Mouse (Mus musculus) adrenal gland, postnatal 25 days (tissue): ENCODE results near the gene Mbnl2. TPM values are rescaled to one million over a fixed set of nuclear protein-coding genes. Genes with fewer than 3 reads are reported as not detected.
A peak's percentile ranks its signal among the peaks of the same experiment; 100 is the strongest.

Source experiments
- DNase-seq: peaks from one replicate; pipeline ENCODE4 v3.0.0; 2021; ENCODE audit warnings: mixed read lengths
- total RNA-seq: library from RNA; stranded (reverse); gene quantifications from 2 replicates; pipeline ENCODE4 v1.2.3, GENCODE M21; 2021

Gene Mbnl2
- total RNA-seq, 1 experiment from 2014 or later: 226 TPM

DNA sequence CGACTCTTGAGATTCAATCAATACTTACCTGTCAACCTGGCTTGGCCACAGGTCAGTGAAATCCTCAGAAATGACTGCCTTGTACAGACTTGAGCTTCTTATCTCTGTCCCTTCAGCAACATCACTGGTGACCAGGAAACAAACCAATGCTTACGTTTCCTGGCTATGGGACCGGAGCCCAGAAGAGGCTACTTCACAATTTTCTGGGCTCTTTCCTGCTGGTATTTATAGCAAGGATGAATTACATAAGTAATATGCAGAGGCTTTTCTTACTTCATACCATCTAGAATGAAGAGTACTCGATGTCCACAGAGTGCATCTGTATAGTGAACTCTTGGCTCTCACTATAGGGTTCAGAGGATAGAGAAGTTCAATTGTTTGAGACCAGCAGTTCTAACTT, 111.8 kb downstream of the Mbnl2 start:
- DNase-seq: no peak

- DNase-seq: peak; percentile 40
Observed at GRCm38 (mm10) chr14:120388818-120389691, 113.6 kb downstream of the Mbnl2 start.

GRCm38 (mm10) chr14:120390231-120390944, 114.9 kb downstream of the Mbnl2 start:
- DNase-seq: no peak

GRCm38 (mm10) chr14:120391701-120392100, 116.2 kb downstream of the Mbnl2 start:
- DNase-seq: no peak

GRCm38 (mm10) chr14:120392441-120392840, 117.0 kb downstream of the Mbnl2 start:
- no peak for DNase-seq

- DNase-seq: no peak
Observed at GRCm38 (mm10) chr14:120393441-120393840, 118.0 kb downstream of the Mbnl2 start.

DNA sequence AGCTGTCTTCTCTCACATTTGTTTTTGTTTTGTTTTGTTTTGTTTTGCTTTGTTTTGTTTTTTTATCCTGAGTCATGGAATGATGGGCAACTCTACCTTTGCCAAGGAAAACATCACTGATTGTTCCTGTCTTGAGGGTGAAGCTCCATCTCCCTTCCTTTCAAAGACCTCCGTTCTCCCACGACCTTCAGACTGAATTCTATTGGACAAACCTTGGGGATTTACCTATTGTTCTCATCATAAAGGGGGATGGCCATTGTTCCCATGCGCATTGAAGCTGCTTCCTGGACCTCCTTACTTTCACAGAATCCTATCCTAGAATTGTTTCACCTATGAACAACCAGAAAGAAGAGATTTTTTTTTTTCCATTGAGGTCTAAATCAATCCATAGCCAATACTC, 118.7 kb downstream of the Mbnl2 start:
- no peak for DNase-seq

DNA sequence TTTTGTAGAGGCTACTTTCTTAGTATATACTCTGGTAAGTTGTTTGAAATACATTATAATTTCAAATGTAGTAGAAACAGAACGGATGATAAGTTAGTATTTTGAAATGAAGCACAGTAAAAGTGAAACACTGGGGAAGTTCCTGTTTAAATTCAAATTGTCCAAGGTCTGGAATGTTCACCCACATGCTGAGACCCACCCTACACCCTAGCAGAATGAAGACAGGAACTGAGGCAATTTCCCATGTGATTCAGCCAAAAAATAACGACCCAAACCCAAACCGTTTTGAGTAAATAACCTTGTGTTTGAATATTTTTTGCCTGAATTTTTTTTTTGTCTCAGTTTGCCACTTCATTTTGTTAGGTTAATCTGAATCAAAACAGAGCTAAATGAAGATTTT, 119.4 kb downstream of the Mbnl2 start:
- DNase-seq: no peak

DNA sequence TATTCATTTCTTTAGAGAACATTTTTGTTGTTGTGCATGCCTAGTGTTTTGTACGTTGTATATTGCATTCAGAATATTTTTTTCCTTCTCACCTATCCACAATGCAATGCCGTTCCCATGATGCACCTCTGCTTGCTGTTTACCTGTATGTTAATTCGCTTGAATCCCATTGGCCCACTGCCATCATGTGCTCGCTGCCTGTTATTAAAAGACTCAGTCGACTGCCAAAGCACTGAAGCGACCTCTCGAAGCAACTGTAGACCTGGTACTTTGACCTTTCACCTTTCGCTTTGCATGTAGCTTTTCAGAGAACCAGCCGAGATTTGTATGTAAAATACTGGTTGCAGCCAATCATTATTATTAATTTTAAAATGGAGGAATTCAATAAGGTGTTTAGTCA, 120.0 kb downstream of the Mbnl2 start:
- no peak for DNase-seq

DNA sequence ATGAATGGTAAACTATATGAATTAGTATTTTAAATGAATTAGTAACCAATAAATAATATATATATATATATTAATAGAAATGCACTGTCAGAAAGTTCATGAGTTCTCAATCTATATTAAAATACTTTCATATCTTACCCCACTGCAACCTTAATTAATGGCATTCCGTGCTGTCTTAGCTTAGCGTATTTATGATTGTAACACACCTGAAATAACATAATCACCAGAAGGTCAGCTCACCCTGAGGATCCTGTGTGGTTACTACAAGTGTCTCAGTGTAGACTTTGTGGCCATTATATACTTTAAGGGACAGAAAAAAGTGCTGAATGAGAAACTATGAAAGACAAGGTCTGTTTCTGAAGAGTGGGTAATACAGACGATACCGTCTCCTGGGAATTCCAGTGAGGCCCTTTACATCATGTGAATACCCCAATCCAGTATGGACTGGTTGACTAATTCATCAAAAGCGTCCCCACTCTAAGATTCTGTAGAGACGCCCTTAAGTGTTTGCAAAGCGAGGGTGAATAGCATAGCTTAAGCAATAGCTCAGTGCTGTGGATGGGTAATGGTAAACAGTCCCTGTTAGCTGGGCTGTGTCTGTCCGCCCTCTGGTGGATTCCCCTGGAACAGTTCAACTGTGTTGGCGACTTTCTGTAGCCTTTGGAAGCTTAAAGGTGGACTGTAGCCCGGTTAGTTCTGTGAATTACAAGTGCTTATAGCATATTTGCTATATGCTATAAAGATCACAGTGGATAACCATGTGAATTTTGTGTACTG, 122.6 kb downstream of the Mbnl2 start:
- DNase-seq: peak; percentile 72

DNA sequence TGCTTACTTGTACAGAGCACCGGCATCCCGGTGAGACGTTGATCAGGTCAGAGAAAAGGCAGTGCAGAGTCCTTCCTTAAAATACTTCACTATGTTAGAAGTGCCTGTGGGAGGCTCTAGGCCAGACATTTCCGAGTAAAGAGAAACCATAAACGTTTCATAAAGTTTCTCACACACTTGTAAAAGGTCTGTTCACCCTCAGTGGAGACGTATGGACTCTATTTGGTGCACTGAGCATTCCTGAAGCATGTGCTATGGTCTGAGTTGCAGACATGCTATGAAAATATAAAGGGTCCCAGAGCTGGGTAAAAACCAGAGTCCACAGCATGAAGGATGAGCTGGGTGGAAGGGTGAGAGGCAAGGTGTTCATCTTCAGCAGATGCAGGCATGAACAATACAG, 124.1 kb downstream of the Mbnl2 start:
- DNase-seq: no peak

GRCm38 (mm10) chr14:120401158-120401557, 125.7 kb downstream of the Mbnl2 start:
- no peak for DNase-seq

GRCm38 (mm10) chr14:120402715-120403114, 127.2 kb downstream of the Mbnl2 start:
- no peak for DNase-seq

- DNase-seq: no peak
Observed at GRCm38 (mm10) chr14:120404364-120404763, 128.9 kb downstream of the Mbnl2 start.

DNA sequence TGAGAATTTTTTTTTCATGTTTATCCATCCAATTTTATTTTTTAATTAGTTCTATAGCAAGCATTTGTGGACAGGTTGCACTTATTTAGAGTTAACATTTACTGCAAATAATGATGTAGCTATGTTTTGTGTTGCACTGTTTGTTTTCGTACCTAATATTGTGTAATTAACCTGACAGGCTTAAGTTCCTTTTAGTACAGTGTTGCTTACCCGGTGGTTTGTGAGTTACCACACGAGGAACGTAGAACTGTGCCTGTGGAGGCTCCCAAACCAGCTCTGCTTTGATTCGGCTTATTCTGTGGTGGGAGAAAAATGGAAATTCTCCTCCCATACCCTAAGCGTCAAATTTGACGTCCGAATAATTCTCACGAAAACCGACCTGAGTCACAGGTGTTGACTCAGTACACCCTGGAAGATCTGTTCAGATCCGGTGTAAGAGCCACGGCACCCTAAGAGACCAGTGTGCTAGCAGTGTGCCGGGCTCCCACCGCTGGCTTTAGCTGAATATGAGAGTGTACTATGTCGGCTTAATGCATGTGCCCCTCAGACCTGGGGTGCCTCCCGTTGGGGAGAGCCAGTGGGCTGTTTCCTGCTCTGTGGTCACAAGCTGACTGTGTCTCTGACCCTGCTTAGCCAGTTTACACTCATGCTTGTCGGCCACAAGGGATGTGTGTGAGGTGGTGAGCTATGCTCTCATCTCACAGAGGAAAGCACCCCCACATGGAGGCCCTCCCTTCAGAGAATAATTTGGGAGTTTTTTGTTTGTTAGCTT, 129.5 kb downstream of the Mbnl2 start:
- DNase-seq: no peak

DNA sequence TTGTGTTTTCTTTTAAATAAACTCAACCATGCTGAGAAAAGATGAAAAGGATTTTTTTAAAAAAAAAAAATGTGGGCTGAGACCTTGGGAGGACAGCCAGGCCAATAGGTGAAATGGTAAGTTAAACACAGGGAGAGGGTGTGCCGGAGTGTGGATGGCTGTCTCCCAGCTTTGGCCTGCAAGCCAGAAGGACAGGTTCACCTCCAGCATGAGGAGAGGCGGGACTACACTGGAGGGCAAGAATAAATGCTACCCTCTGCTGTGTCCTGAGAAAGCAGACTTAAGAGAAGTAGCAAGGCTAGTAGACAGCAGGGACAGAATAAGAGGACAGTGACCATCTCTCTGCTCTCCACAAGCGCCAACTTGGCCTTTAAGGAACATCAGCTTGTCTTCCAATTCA, 130.1 kb downstream of the Mbnl2 start:
- DNase-seq: no peak

GRCm38 (mm10) chr14:120406271-120406670, 130.8 kb downstream of the Mbnl2 start:
- DNase-seq: no peak

DNA sequence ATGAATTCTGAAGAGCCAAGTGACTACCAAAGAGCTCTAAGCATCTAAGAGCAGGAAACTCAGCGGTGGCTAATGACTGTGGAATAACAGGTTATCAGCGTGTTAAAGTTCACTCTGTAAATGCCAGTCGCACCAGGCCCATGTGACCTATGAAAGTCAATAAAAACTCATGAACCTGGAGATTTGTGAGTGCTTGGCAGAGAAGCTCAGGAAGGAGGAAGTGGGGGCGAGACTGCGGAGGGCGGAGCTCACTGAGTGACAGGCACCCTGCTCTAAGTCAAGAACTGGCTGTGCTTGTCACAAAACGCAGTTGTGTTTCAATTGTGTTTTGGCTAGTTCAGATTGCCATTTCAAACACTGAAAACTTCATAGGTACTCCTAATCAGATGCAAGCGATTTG, 131.4 kb downstream of the Mbnl2 start:
- DNase-seq: peak; percentile 28

DNA sequence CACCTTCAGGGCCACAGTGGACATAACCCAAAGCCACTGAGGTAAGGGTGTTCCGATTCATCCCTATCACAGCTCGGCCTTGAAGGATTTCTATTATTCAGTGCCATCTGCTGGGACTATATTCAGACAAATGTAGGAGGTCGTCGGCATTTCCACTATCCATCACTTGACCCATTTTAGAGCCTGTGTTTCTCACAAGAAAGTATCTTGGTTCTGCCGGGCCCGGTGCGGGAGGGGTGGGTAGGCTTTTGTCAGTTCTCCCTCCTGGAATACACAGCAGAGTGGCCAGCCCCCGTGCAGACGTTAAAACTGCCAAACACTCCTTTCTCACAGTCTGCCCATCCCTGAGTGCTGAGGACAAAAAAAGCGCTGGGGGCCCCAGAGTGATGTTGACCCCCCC, 134.4 kb downstream of the Mbnl2 start:
- no peak for DNase-seq

- no peak for DNase-seq
Observed at GRCm38 (mm10) chr14:120416886-120417285, 141.4 kb downstream of the Mbnl2 start.

DNA sequence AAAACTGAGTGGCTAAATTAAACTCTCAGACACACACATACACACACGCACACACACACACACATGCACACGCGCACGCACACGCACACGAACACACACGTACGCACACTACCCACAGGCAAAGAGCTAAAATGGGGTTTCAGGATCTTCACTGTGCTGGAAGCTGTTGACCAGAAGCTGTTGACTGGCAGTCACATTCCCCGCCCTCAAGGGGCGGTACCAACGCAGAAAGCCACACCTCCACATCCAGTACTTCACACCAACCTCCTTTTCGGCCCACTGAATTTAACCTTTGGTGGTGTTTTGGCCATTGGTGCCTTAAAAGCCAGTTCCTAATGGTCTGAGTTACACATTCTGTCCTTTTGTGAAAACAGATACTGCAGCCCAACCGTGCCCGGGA, 143.5 kb downstream of the Mbnl2 start:
- DNase-seq: no peak

DNA sequence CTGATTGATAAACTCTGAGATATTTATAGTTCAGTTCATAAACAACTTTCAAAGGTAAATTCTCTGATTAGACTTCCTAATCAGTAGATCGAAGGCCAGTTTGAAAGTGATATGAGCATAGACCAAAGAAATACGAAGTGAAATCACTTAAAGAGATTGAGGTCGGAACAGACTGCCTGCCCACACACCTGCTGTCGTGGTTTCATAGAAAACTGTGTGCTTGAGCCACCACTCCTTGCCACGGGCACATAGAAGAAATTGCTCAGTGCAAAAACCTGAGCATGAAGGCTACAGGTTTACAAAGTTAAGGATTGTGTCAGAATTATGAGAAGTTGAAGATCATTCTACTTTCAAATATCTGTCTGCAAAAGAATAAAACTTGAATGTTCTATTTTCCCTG, 153.0 kb downstream of the Mbnl2 start:
- DNase-seq: no peak
